ENCODE assay signal across 7 mouse cellular contexts in the genomic region with DNA sequence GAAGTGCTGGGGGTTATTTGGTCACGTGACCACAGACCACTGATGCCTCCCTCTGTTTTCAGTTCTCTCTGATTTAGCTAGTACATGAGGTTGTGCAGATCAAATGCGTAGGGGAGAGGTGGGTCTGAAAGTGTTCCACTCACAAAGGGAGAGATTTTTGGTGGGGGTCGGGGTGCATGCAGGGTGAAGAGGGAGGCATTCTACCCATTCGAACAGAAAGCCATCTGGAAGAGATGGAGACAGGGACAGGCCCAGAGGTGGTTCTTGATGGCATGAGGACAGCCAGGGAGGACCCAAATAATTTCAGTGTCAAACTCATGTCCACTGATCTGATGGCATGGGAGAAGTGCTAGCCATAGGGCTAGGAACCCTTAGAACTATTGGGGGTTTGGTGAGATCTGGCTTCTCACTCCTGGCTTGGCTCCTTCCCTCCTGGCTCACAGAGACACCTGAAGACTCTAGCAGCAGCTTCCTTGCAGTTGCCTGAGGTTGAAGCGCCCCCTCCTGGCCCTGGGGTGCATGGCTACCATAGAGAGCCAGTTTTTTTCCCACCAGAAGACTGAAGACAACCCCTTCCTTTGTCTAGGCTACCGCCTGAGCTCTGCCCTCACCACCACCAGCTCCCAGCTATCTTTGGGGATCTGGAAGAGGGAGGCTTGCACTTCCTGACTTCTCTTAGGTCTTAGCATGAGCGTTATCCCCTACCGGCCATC.
A peak's percentile ranks its signal among the peaks of the same experiment; 100 is the strongest.
DNase-seq lines count a peak whose midpoint lies in the region; ATAC-seq and TF ChIP-seq lines count a peak whose summit lies in the region.

No protein-coding gene starts in this region.

- H3K27me3 ChIP-seq in intestine, postnatal 0 days (replicated peaks; ENCODE audit: control insufficient read depth, insufficient read depth, low read length), result no peaks in the 10 kb centered on the region
- no peaks in the 10 kb centered on the region for H3K27me3 ChIP-seq in midbrain, embryonic 15.5 days (replicated peaks)

- no peaks in the 10 kb centered on the region for H3K4me1 ChIP-seq in intestine, postnatal 0 days (replicated peaks; ENCODE audit: control insufficient read depth, insufficient read depth, low read length)
- no peaks in the 10 kb centered on the region for H3K4me1 ChIP-seq in midbrain, embryonic 15.5 days

- no peaks in the 10 kb centered on the region for H3K36me3 ChIP-seq in intestine, postnatal 0 days (ENCODE audit: control insufficient read depth, insufficient read depth)
- H3K36me3 ChIP-seq in midbrain, embryonic 15.5 days (replicated peaks), result no peaks in the 10 kb centered on the region

- DNase-seq in adrenal gland, postnatal 14 days, result peak; percentile 85
- DNase-seq in embryo, embryonic 10.5 days (ENCODE audit: low spot score), result peak; percentile 82
- peak; percentile 54 for DNase-seq in gastrocnemius, postnatal 14 days
- DNase-seq in left cerebral cortex, postnatal 25 days (ENCODE audit: low spot score in 2 of 2), result peak; percentile 86 to 90
- peak; percentile 10 to 41 for DNase-seq in spleen, postnatal 14 days (ENCODE audit: low spot score in 2 of 2)

- H3K9ac ChIP-seq in intestine, postnatal 0 days (ENCODE audit: low read depth, low read length), result no peak overlapping the region
- no peak overlapping the region for H3K9ac ChIP-seq in midbrain, embryonic 15.5 days

- WGBS in intestine, postnatal 0 days, result 40% methylated on average over 8 of the region's 8 CpGs
- 38% methylated on average over 8 of the region's 8 CpGs for WGBS in midbrain, embryonic 15.5 days

- H3K4me2 ChIP-seq in intestine, postnatal 0 days (replicated peaks; ENCODE audit: low read depth), result no peak overlapping the region
- H3K4me2 ChIP-seq in midbrain, embryonic 15.5 days, result no peak overlapping the region

- no peak overlapping the region for H3K27ac ChIP-seq in intestine, postnatal 0 days (ENCODE audit: low read depth, low read length)
- H3K27ac ChIP-seq in midbrain, embryonic 15.5 days, result no peak overlapping the region

- intact Hi-C loops in gastrocnemius, postnatal 14 days (cut with DNase I; ENCODE audit: low total_unique reads), result loop anchor here (5.0 to 10.0 kb wide), 2 partner anchors 129 to 291 kb away; no protein-coding TSS in a partner anchor
- intact Hi-C loops in left cerebral cortex, postnatal 25 days (cut with DNase I), result loop anchor here (1.0 to 10.0 kb wide), 4 partner anchors 130 to 1601 kb away; no protein-coding TSS in a partner anchor

- no peaks in the 10 kb centered on the region for H3K9me3 ChIP-seq in intestine, postnatal 0 days (ENCODE audit: control insufficient read depth)
- no peaks in the 10 kb centered on the region for H3K9me3 ChIP-seq in midbrain, embryonic 15.5 days

- ATAC-seq in intestine, postnatal 0 days, result no peak
- peak; percentile 70; the same call in 1 of the 2 replicates for ATAC-seq in midbrain, embryonic 15.5 days (replicated peaks)

- peak; percentile 90 for TF ChIP-seq CTCF in intestine, postnatal 0 days (IDR thresholded peaks at IDR 0.05; ENCODE audit: low read depth)

- H3K4me3 ChIP-seq in intestine, postnatal 0 days (ENCODE audit: low read depth, low read length), result no peak overlapping the region
- no peak overlapping the region for H3K4me3 ChIP-seq in midbrain, embryonic 15.5 days

Comparison
In these comparisons a context has a peak if more than half of its experiments do, and no peak if none do; other contexts are left out.
1. DNase-seq: peak in every context shown above with its lines; median percentile 88 in left cerebral cortex, postnatal 25 days; 85 in adrenal gland, postnatal 14 days; 82 in embryo, embryonic 10.5 days; 54 in gastrocnemius, postnatal 14 days; 26 in spleen, postnatal 14 days.